Mouse (Mus musculus) kidney, adult 2 months (tissue): ENCODE results near the gene Tbxas1.
A peak's percentile ranks its signal among the peaks of the same experiment; 100 is the strongest.

Experiments used
- CTCF ChIP-seq: fragments of 200-500 bp; conservative IDR thresholded peaks from 2 replicates; pipeline ENCODE4 v1.5.1; 2011; ENCODE audit warnings: low read depth, mild to moderate bottlenecking, control low read depth, low read length, moderate library complexity, mixed read lengths; ENCODE audit not compliant: insufficient read depth, insufficient read length
- POLR2A ChIP-seq: fragments of 200-500 bp; IDR thresholded peaks from one replicate; pipeline ENCODE4 v1.6.1; 2011; ENCODE audit warnings: low read depth, low read length, control low read depth

DNA sequence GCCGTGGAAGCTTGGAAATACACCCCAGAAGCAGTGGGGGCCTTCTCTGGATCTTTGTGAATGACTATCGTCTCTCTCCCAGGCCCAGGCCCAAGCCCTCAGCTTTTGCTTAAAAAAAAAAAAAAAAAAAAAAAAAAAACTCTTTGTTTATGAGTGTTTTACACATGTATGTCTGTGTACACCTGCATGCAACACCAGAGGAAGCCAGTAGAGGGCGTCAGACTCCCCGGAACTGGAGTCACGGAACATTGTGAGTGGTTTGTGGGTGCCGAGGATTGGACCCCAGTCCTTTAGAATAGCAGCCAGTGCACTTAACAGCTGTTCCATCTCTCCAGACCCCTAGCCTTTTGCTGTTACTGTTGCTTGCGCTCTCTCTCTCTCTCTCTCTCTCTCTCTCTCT lies 50.5 kb downstream of the Tbxas1 start:
- no peak for TF ChIP-seq POLR2A
- peak; percentile 35; the same call in 1 of the 2 replicates for TF ChIP-seq CTCF
